Mouse (Mus musculus): ENCODE data around the gene Bcl3. TPM values are rescaled to one million over a fixed set of nuclear protein-coding genes. Genes with fewer than 3 reads are reported as not detected.

The Bcl3 gene
- total RNA-seq, 1 experiment from 2014 or later, result 26.5 TPM

DNA sequence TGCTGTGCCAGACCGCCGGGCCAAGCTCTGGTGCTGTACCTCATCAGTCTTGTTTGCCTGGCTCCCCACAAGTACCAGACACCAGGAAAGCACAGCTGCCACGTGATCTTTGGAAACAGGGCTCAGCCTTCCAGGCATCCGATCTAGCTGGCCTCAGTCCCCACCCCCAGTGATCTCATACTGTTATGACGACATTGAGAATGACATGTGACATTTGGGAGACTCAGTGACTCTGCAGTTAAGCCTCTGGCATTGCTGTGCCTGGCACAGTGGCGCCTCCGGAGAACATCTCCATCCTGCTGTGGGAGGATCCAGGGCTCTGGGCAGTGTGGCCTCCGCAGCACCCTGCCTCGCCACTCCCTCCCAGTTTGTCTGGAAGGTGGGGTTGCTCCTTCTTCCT is 9.3 kb upstream of the Bcl3 start:
- peak; percentile 45 for DNase-seq

GRCm38 (mm10) chr7:19830682-19831156 is 8.1 kb upstream of the Bcl3 start:
- peak; percentile 95 for DNase-seq

DNA sequence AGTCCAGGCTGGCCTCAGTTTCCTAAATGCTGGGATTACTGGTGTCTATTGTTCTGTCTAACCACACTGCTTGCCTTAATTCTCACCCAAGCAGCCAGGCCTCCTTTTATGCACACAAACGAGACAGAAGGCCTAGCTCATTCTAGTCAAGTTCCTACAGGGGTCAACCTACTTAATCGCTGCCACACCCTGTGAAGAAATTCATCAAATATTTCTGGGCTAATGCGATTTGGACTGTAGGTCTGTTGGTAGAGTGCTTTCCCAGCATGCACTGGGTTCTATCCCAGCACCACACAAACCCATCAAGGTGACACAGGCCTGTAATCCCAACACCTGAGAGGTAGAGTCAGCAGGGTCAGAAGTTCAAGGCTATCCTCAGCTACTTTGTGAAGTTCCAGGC is 7.1 kb upstream of the Bcl3 start:
- no peak for DNase-seq

- DNase-seq, result no peak
Observed at GRCm38 (mm10) chr7:19826756-19827155, 4.2 kb upstream of the Bcl3 start.

DNA sequence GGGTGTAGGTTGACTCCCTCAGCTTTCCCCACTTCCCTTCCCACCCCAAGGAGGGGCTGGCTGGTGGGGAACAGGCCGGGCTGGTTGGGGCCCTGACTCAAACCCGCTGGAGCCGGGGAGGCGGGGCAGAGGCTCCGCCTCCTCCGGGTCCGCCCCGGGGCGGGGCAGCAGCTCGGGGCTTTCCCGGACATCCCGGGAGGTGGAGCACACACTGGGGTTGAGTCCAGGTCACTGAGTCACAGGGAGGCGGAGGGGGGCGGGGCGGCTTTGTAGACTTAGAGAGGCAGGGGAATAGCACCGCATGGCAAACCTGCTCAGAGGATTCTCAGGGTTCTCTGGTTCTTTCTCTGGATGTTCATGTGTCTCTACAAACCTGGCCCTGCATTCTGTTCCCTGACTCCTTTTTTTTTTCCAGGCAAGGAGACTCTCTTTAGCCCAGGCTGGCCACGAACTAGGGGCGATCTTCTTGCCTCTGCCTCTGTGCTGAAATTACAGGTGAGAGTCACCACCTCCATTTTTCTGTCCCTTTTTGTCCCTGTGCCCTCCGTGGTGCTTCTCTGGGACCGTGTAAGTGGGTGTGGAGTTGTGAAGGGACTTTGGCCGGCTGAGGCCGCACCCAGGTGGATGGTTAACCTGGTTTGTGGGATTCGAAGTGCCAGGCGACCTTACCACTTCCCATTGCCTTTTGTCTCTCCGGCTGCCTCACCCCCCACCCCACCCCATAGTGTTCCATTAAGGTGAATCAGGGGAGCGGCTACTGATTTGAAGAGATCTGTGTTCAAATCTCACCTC is 1.8 kb upstream of the Bcl3 start:
- DNase-seq, result peak; percentile 95

DNA sequence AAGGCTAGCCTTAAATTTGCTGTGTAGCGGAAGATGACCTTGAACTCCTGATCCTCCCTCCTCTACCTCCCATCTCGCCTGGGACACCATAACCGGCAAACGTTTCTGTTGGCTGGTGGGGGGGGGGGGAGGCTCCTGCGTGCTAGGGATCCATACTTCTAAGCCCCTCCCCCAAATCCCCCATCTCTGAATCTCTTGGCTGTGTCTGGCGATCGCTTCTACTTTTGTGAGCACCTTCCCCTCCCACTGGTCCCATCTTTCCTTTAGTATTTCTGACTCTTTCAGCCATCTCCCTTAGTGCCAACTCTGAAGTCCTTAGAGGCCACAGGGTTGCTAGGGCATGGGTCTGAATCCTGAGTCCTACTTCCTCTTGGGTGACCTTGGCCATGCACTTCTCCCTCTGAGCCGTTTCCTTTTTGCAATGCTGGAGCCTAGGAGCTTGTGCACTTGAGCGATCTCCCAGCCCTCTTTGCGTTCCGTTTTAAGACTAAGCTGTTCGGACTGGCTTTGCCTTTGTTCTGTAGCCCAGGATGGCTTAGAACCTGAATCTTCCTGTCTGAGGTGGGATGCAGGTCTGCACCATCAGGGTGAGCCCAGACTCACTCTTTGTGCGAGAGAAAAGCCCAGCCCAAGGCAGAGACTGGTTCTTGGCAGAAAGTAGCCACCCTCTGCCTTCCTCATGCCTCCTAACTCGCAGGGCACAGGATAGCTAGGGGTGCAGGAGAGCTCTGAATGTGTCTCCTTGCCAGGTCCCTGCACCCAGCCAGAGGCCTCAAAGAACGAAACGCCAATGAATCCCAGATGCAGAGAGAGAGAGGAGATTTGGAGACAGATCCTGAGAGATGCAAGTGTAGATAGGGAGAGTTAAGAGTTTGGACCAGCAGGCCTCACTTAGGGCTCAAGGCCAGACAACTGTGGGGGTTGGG is 949 bp upstream of the Bcl3 start:
- no peak for DNase-seq

DNA sequence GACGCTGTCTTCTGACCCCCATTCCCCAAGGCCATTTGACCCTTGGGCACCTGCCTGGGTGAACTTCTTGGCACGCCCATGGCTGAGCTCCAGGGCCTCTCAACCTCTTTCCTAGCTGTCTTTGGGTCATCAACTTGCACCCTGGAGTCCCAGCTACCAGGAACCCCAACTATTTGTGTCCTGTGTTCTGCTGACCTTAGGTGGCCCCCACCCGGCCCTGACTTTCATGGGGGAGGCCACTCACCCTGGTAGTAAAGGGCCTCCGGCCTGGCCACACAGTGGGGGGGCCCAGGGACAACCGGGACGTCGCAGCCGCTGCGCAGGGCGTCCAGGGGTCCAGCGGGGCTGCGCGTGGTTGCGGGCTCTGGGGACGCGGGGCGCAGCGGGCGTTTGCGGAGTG is 377 bp downstream of the Bcl3 start:
- peak; percentile 22 for DNase-seq

- no peak for DNase-seq
Observed at GRCm38 (mm10) chr7:19821633-19822032, 937 bp downstream of the Bcl3 start.

DNA sequence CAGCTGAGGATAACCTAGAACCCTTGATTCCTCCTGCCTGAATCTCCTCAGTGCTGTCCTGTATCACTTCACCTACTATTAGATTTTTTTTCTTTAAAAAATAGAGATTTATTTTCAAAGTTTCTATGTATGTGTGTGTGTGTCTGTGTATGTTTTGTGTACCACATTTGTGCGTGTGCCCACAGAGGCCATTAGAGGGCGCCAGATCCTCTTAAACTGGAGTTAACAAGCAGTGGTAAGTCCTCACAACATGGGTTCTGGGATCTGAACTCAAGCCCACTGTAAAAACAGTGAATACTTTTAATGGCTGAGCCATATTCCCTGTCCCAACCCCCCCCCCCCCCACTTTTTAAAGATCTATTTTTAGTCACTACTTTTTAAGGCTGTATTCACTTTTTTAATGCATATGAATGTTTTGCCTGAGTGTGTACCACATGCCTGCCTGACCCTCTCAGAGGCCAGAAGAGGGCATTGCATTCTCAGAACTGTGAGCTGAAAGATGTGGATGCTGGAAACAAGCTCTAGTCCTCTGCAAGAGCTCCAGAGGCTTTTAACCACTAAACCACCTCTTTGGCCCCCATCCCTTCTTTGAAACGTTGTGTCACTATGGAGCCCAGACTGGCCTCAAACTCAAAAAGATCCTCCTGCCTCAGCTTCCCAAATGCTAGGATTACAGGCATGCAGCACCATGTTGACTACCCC is 2.1 kb downstream of the Bcl3 start:
- no peak for DNase-seq

DNA sequence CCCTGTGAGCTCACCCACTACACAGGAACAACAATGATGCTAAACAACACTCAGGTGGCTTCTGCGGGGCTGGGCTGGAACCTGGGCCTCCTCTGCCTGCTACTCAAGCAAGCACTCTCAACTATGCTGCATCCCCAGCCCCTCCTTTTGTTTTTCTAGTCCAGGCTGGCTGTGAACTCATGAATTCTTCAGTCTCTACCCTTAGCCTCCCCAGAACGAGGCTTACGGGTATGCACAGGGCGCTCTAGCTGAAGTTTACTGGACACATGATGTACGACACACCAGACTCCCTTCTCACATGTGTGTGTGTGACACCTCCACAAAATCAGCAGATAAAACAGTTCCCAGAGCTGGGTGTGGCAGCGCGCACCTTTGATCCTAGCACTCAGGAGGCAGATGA is 3.7 kb downstream of the Bcl3 start:
- DNase-seq, result no peak

DNA sequence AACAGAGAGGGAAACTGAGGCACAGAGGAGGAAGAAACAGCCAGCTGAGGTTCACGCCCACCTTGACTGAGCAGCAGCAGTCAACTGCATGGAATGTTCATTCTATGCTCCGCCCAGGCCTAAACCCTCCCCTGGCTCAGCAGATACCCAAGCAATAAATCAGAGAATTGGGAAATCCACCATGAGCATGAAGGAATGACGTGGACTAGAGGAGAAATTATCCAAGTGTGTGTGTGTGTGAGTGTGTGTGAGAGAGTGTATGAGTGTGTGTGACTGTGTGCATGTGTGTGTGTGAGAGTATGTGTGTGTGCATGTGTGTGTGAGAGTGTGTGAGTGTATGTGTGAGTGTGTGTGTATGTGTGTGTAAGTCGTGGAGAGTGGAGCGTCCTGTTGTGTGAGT is 4.1 kb downstream of the Bcl3 start:
- peak; percentile 37 for DNase-seq

DNA sequence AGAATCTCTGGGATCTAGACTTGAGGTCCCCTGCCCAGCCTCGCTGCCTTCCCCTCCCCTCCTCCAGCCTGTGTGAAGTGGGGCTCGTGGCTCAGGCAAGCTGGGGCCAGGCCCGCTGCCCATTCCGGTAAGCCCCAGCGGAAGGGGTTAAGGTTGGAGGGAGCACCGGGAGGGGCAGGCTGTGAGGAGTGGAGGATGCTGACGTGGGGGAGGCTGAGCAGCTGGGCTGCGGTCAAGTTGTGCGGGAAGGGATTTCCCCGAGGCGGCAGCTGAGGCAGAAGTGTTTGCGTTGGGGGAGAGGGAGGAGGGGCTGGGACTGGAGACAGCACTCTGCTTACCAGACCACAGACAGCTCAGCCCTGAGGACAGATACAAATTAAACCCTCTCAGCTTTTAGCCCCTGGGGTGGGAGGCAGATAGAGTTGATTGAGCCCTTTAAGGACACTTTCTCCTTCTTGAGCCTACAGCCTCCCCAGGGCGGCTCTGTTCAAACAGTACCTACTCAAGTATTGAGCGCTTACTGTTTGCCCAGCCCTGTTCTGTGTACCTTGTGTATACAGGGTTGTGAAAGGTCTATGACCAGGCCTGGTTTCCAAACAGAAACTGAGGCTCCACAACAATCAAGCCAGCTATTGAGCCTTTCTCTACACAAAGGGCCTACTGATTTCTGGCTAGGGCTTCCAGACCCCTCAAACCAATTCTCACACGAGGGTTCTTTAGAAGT is 5.0 kb downstream of the Bcl3 start:
- DNase-seq, result no peak

DNA sequence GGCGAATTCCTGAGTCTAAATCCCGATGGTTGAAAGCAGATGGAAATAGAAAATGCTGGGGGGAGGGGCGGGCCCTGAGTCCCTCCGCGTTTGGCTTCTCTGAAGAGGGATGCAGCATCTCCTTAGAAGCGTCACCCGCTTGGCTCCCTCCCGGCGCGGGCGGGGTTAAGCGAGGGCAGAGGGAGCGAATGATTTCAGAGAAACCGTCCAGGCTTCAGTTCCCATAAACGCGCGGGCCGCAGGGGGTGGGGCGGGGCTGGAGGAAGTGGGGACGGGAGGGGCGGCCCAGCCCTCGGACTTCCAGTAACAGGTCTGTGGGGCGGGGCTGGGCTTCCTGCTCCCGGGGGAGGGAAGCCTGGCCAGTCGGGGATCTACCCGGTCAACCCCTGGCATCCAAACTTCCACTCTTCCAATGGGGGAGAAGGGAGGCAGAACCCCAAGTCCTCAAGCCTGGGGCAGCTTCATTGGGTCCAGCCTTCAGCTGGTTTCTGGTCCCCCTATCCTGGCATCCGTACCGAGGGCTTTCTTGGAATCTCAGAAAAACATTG is 6.3 kb downstream of the Bcl3 start:
- peak; percentile 87 for DNase-seq

DNA sequence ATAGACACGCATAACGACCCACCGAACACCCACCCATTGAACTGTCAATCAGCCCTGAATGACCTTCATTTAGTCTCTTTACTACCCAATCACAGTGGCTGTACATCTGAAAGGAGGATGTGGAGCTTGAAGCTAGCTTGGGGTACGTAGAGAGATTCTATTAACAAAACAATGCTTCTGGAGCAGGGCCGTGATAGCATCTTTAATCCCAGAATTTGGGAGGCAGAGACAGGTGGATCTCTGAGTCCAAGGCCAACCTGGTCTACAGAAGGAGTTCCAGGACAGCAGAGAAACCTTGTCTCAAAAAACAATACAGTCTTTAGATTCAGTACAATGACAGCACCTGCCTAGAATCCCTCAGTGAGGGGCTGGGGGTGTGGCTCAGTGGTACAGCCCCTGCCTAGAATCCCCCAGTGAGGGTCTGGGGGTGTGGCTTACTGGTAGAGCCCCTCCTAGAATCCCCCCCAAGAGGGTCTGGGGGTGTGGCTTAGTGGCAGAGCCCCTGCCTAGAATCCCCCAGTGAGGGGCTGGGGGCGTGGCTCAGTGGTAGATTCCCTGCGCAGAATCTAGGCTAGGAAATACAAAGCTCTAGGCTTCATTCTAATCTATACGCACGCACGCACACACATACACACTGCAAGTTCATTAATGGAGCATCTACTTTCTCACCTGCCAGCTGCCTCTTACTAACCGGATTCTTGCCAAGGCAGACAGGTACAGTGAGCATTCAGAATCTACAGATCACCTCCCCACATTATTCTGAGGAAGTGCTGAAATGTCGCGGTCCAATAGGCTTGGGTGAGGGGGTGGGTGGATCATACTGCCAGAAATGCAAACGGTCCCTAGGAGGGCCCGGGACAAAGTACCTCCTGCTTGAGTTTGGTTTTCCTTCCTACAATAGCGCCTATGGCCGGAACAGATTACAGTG is 7.0 kb downstream of the Bcl3 start:
- DNase-seq, result no peak

- DNase-seq, result no peak
Observed at GRCm38 (mm10) chr7:19813579-19814122, 8.9 kb downstream of the Bcl3 start.

GRCm38 (mm10) chr7:19813161-19813560 is 9.4 kb downstream of the Bcl3 start:
- no peak for DNase-seq

GRCm38 (mm10) chr7:19811114-19811513 is 11.5 kb downstream of the Bcl3 start:
- DNase-seq, result peak; percentile 51

- peak; percentile 56 for DNase-seq
Observed at GRCm38 (mm10) chr7:19809369-19809768, 13.2 kb downstream of the Bcl3 start.

GRCm38 (mm10) chr7:19806356-19806969 is 16.1 kb downstream of the Bcl3 start:
- DNase-seq, result no peak

GRCm38 (mm10) chr7:19802995-19803394 is 19.6 kb downstream of the Bcl3 start:
- DNase-seq, result peak; percentile 77

Measured in adrenal gland, postnatal 25 days (tissue).